Mouse (Mus musculus) Muller cell, postnatal 12 days (primary cell): ENCODE measurements around the gene Slc13a5.

ENCODE experiments used
- DNase-seq: peaks from one replicate; pipeline ENCODE4 v3.0.0-alpha.2; 2015; ENCODE audit errors: inconsistent ontology term

Slc13a5 gene

DNA sequence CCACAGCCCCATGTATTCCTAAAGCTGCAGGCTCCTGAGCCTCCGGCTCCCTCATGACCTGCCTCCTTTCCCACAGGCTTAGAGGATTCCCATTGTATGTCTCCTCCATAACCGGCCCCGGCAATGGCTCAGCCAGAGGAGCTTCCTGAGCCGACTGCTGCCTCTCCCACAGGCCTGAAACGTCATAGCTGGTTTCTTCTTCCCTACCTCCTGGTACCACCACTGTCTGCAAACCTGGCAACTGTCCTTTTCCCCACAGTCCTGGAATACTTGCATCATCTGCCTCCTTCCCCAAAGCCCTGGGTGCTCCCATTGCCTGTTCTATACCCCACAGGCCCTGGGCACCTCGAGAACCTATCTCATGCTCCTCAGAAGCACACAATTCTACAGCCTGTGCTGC is 61.8 kb downstream of the Slc13a5 start:
- DNase-seq, result no peak

DNA sequence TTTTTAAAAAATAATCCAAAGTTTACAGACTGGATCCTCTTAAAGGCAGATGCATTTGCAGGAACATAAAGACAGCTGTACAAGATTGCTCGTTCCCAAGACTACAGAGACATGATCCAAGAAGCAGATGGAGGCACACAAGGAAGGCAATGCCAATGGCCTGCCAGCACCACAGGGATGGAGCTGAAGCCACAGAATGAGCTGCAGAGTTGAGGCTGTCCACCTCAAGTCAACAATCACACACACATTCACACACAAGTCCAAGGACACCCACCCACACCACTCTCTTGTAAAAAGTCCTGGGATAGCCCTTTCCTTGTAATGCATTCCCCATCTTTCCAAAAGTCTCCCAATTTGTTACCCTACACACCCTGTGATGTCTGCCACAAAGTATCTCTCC is 63.6 kb downstream of the Slc13a5 start:
- DNase-seq, result no peak

DNA sequence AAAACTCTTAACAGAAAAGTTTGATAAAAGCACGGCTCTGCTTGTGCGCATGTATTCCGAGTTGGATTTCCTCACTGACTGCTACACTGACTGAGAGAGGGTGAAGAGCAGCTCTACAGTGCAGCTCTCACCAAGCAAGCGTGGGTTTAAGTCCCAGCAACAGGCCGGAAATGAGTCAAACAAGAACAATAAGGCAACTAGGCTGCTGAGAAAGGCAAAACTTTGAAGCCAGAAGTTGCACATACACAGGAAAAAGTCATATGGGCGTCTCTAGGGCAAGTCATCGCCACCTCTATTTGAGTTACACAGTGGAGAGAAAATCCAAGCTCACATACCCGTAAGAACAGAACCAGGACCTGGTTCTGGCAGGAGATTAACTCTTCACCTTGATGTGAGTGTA is 70.5 kb downstream of the Slc13a5 start:
- DNase-seq, result no peak

GRCm38 (mm10) chr11:72194259-72194658 is 72.8 kb downstream of the Slc13a5 start:
- no peak for DNase-seq
